7 mouse cellular contexts compared by ENCODE assay signal in the genomic region with DNA sequence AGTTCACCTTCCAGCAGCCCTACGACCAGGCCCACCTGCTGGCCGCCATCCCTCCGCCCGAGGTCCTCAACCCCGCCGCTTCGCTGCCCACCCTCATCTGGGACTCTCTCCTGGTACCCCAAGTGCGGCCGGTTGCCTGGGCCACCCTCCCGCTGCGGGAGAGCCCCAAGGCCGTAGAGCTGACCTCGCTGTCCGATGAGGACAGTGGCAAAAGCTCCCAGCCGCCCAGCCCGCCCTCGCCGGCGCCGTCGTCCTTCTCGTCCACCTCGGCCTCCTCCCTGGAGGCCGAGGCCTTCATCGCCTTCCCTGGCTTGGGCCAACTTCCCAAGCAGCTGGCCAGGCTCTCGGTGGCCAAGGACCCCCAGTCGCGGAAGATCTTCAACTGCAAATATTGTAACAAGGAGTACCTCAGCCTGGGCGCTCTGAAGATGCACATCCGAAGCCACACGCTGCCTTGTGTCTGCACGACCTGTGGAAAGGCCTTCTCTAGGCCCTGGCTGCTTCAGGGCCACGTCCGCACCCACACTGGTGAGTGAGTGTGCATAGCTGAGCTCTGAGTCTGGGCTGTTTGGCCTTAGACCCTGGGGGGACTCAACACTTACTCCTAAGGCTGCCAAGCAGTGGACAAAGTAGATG. TPM values are rescaled to one million over a fixed set of nuclear protein-coding genes. Genes with fewer than 3 reads are reported as not detected.
DNase-seq lines count a peak whose midpoint lies in the region; ATAC-seq lines count a peak whose summit lies in the region.

No protein-coding gene starts in this region.

- H3K36me3 ChIP-seq in embryonic facial prominence, embryonic 10.5 days (replicated peaks): peaks cover 47% of the 10 kb centered on the region
- 0 out of 2 replicates have a peak, but pooled peaks cover 5% of the 10 kb centered on the region for H3K36me3 ChIP-seq in hindbrain, embryonic 12.5 days
- H3K36me3 ChIP-seq in midbrain, embryonic 13.5 days: no peaks in the 10 kb centered on the region

- DNase-seq in ovary, adult 18-20 months (ENCODE audit: low spot score): peak; percentile 44
- no peak for DNase-seq in ovary, postnatal 14 days (ENCODE audit: low spot score)
- DNase-seq in embryonic facial prominence, embryonic 10.5 days (ENCODE audit: low spot score): peak; percentile 56
- no peak for DNase-seq in right cerebral cortex, postnatal 14 days
- no peak for DNase-seq in cerebellum, adult 11 months

- 13% methylated on average over 34 of the region's 34 CpGs for WGBS in embryonic facial prominence, embryonic 10.5 days
- WGBS in hindbrain, embryonic 12.5 days: 19% methylated on average over 34 of the region's 34 CpGs
- 23% methylated on average over 34 of the region's 34 CpGs for WGBS in midbrain, embryonic 13.5 days

- peaks cover 75% of the 10 kb centered on the region for H3K27me3 ChIP-seq in embryonic facial prominence, embryonic 10.5 days (replicated peaks; ENCODE audit: low read depth, poor library complexity, severe bottlenecking)
- peaks cover 66% of the 10 kb centered on the region for H3K27me3 ChIP-seq in hindbrain, embryonic 12.5 days
- H3K27me3 ChIP-seq in midbrain, embryonic 13.5 days: peaks cover 69% of the 10 kb centered on the region

- H3K4me2 ChIP-seq in hindbrain, embryonic 12.5 days (replicated peaks): peak overlapping the region; percentile 87
- peak overlapping the region; percentile 76 for H3K4me2 ChIP-seq in midbrain, embryonic 13.5 days (replicated peaks)

- peak overlapping the region; percentile 93 for H3K27ac ChIP-seq in embryonic facial prominence, embryonic 10.5 days (replicated peaks)
- peak overlapping the region; percentile 52 for H3K27ac ChIP-seq in hindbrain, embryonic 12.5 days
- H3K27ac ChIP-seq in midbrain, embryonic 13.5 days: no peak overlapping the region

- ATAC-seq in hindbrain, embryonic 12.5 days (ENCODE audit: low FRiP score): 0 out of 2 replicates have a peak, but pooled peaks have one; percentile 15
- 0 out of 2 replicates have a peak, but pooled peaks have one; percentile 4 for ATAC-seq in midbrain, embryonic 13.5 days

- peaks cover 69% of the 10 kb centered on the region for H3K4me1 ChIP-seq in embryonic facial prominence, embryonic 10.5 days
- peaks cover 51% of the 10 kb centered on the region for H3K4me1 ChIP-seq in hindbrain, embryonic 12.5 days
- H3K4me1 ChIP-seq in midbrain, embryonic 13.5 days (replicated peaks): peaks cover 48% of the 10 kb centered on the region

- H3K9me3 ChIP-seq in embryonic facial prominence, embryonic 10.5 days: no peaks in the 10 kb centered on the region
- no peaks in the 10 kb centered on the region for H3K9me3 ChIP-seq in hindbrain, embryonic 12.5 days (replicated peaks)
- no peaks in the 10 kb centered on the region for H3K9me3 ChIP-seq in midbrain, embryonic 13.5 days

- H3K9ac ChIP-seq in hindbrain, embryonic 12.5 days: peak overlapping the region; percentile 59
- 0 out of 2 replicates have a peak overlapping the region, but pooled peaks have one; percentile 51 for H3K9ac ChIP-seq in midbrain, embryonic 13.5 days (replicated peaks)

- peak overlapping the region; percentile 64 for H3K4me3 ChIP-seq in embryonic facial prominence, embryonic 10.5 days
- peak overlapping the region; percentile 50 for H3K4me3 ChIP-seq in hindbrain, embryonic 12.5 days
- H3K4me3 ChIP-seq in midbrain, embryonic 13.5 days (replicated peaks): peak overlapping the region; percentile 45

RNA-seq across cellular contexts. Expression of a gene that starts 0.8 kb away (rescaled TPM):
- 86.3 and 93.8 TPM in 2 replicates for polyA plus RNA-seq in embryonic facial prominence, embryonic 10.5 days (2016; fragmentation: Nextera tagmentation; extraction: Ambion mirVana)
- polyA plus RNA-seq in hindbrain, embryonic 12.5 days (2016; fragmentation: Nextera tagmentation; extraction: Ambion mirVana): 30.1 and 39.0 TPM in 2 replicates
- polyA plus RNA-seq in midbrain, embryonic 13.5 days (2015; fragmentation: Nextera tagmentation; extraction: Ambion mirVana): 5.4 and 5.8 TPM in 2 replicates

RNA-seq across cellular contexts. Expression of a gene that starts 46.1 kb away (rescaled TPM):
- polyA plus RNA-seq in embryonic facial prominence, embryonic 10.5 days (2016; fragmentation: Nextera tagmentation; extraction: Ambion mirVana): 19.6 TPM in 2 replicates
- 20.8 and 25.3 TPM in 2 replicates for polyA plus RNA-seq in hindbrain, embryonic 12.5 days (2016; fragmentation: Nextera tagmentation; extraction: Ambion mirVana)
- polyA plus RNA-seq in midbrain, embryonic 13.5 days (2015; fragmentation: Nextera tagmentation; extraction: Ambion mirVana): 25.1 and 30.2 TPM in 2 replicates

RNA-seq across cellular contexts. Expression of a gene that starts 46.3 kb away (rescaled TPM):
- polyA plus RNA-seq in embryonic facial prominence, embryonic 10.5 days (2016; fragmentation: Nextera tagmentation; extraction: Ambion mirVana): 133 and 142 TPM in 2 replicates
- polyA plus RNA-seq in hindbrain, embryonic 12.5 days (2016; fragmentation: Nextera tagmentation; extraction: Ambion mirVana): 120 TPM in 2 replicates
- polyA plus RNA-seq in midbrain, embryonic 13.5 days (2015; fragmentation: Nextera tagmentation; extraction: Ambion mirVana): 154 and 165 TPM in 2 replicates

Comparison
In these comparisons a context has a peak if more than half of its experiments do, and no peak if none do; other contexts are left out.
1. DNase-seq: peak in ovary, adult 18-20 months (single experiment) and embryonic facial prominence, embryonic 10.5 days (single experiment); none in ovary, postnatal 14 days (single experiment), right cerebral cortex, postnatal 14 days (single experiment) and cerebellum, adult 11 months (single experiment).
2. Peak in every context shown above with its lines, with median percentiles within 50 percentile points of each other: H3K4me3 ChIP-seq.